Mouse (Mus musculus) ES-Bruce4 (cell line): ENCODE data around the gene Bspry.

ENCODE experiments used
- CTCF ChIP-seq: IDR thresholded peaks from one replicate; pipeline ENCODE4 v1.8.1; 2011; ENCODE audit warnings: low read depth, low read length
- EP300 ChIP-seq: IDR thresholded peaks from 2 replicates; pipeline ENCODE4 v1.6.1; 2011; ENCODE audit warnings: low read depth, low read length; ENCODE audit not compliant: insufficient read depth
- POLR2A ChIP-seq: IDR thresholded peaks from one replicate; pipeline ENCODE4 v1.8.1; 2011; ENCODE audit warnings: low read length; ENCODE audit not compliant: insufficient read depth

GRCm38 (mm10) chr4:62517538-62518415 is 37.9 kb downstream of the Bspry start:
- TF ChIP-seq POLR2A (no peak), CTCF (no peak), EP300 (no peak)
